Mouse (Mus musculus) intestine, embryonic 16.5 days (tissue): ENCODE data around the gene Mccc2. TPM values are rescaled to one million over a fixed set of nuclear protein-coding genes. Genes with fewer than 3 reads are reported as not detected.

Experiments
- ATAC-seq: fragments of 200-750 bp; cut with Nextera tagmentation; 2 replicates; pipeline ENCODE4 v1.8.0; 2017; ENCODE audit warnings: moderate TSS enrichment, moderate library complexity
- H3K27ac ChIP-seq: fragments of 300-500 bp; sonication (generic); 2 replicates; pipeline ENCODE4 v1.5.1; 2014; ENCODE audit warnings: mild to moderate bottlenecking, low read length
- H3K27me3 ChIP-seq: fragments of 300-500 bp; sonication (generic); replicated peaks from 2 replicates; pipeline ENCODE4 v1.6.1; 2014; ENCODE audit warnings: low read length, control low read depth, mixed read lengths; ENCODE audit not compliant: control insufficient read depth, insufficient read depth
- H3K36me3 ChIP-seq: fragments of 300-500 bp; sonication (generic); 2 replicates; pipeline ENCODE4 v1.6.1; 2014; ENCODE audit warnings: low read length, control low read depth; ENCODE audit not compliant: control insufficient read depth, insufficient read depth
- H3K4me1 ChIP-seq: fragments of 300-500 bp; sonication (generic); 2 replicates; pipeline ENCODE4 v1.6.1; 2014; ENCODE audit warnings: low read length, control low read depth, mixed read lengths; ENCODE audit not compliant: control insufficient read depth, insufficient read depth
- H3K4me2 ChIP-seq: fragments of 300-500 bp; sonication (generic); 2 replicates; pipeline ENCODE4 v1.6.1; 2014; ENCODE audit warnings: low read depth, low read length, control low read depth
- H3K4me3 ChIP-seq: fragments of 300-500 bp; sonication (generic); 2 replicates; pipeline ENCODE4 v1.5.1; 2014; ENCODE audit warnings: mild to moderate bottlenecking, low read length
- H3K9ac ChIP-seq: fragments of 300-500 bp; sonication (generic); 2 replicates; pipeline ENCODE4 v1.6.1; 2014; ENCODE audit warnings: low read depth, low read length
- H3K9me3 ChIP-seq: fragments of 300-500 bp; sonication (generic); 2 replicates; pipeline ENCODE4 v1.6.1; 2016; ENCODE audit warnings: low read length, control low read depth; ENCODE audit not compliant: control insufficient read depth
- WGBS: fragments of 180-500 bp; shearing (Covaris S2); extraction: QIAGEN DNeasy Blood & Tissue Kit; methylation state at CpG from one replicate; pipeline ENCODE4 v1.1.7; 2014; 5-methylcytosine and 5-hydroxymethylcytosine counted together
- polyA plus RNA-seq: library from polyadenylated mRNA; unstranded; fragments of >200 nt; fragmentation: Nextera tagmentation; extraction: Ambion mirVana; gene quantifications from 2 replicates; pipeline ENCODE4 v1.2.1, GENCODE M21; 2015

The Mccc2 gene
- polyA plus RNA-seq, 1 experiment from 2014 or later: 53.2 TPM

GRCm38 (mm10) chr13:99926249-99926648 is 89.2 kb downstream of the Mccc2 start:
- Histone ChIP-seq H3K9me3 (no peaks in the 10 kb centered on the region), H3K27me3 (no peaks in the 10 kb centered on the region), H3K4me2 (no peak overlapping the region), H3K9ac (no peak overlapping the region), H3K4me3 (no peak overlapping the region), H3K27ac (no peak overlapping the region), H3K36me3 (no peaks in the 10 kb centered on the region), H3K4me1 (no peaks in the 10 kb centered on the region)
- WGBS: 71% methylated on average over 5 of the region's 5 CpGs
- ATAC-seq: no peak

- Histone ChIP-seq H3K9me3 (no peaks in the 10 kb centered on the region), H3K27me3 (no peaks in the 10 kb centered on the region), H3K9ac (no peak overlapping the region), H3K4me2 (no peak overlapping the region), H3K27ac (no peak overlapping the region), H3K4me3 (no peak overlapping the region), H3K36me3 (no peaks in the 10 kb centered on the region), H3K4me1 (no peaks in the 10 kb centered on the region)
- 87% methylated on average over 5 of the region's 5 CpGs for WGBS
- ATAC-seq: no peak
Measured at GRCm38 (mm10) chr13:99915632-99916031, 99.8 kb downstream of the Mccc2 start.

GRCm38 (mm10) chr13:99900965-99901364 is 114.5 kb downstream of the Mccc2 start, which contains the start of gene Cartpt:
Gene Cartpt, minus strand, starts transcription at chr13:99901091.
- WGBS: 50% methylated on average over 9 of the region's 9 CpGs
- H3K27me3 ChIP-seq: peaks cover 22% of the 10 kb centered on the region

GRCm38 (mm10) chr13:99900557-99900892 is 114.9 kb downstream of the Mccc2 start:
- Histone ChIP-seq H3K4me3 (no peak overlapping the region; the same call in 1 of the 2 replicates), H3K9me3 (no peaks in the 10 kb centered on the region), H3K27me3 (peaks cover 22% of the 10 kb centered on the region), H3K4me1 (peaks cover 7% of the 10 kb centered on the region), H3K27ac (no peak overlapping the region), H3K4me2 (peak overlapping the region; percentile 27), H3K36me3 (no peaks in the 10 kb centered on the region), H3K9ac (no peak overlapping the region)
- WGBS: 2% methylated on average over 30 of the region's 30 CpGs
- peak; percentile 64 for ATAC-seq

More at GRCm38 (mm10) chr13:99900965-99901364, 114.5 kb downstream of the Mccc2 start, which contains the start of gene Cartpt:
- no peak for ATAC-seq
- Histone ChIP-seq H3K9me3 (no peaks in the 10 kb centered on the region), H3K36me3 (no peaks in the 10 kb centered on the region), H3K9ac (no peak within 1 kb of the TSS), H3K4me2 (peak within 1 kb of the TSS; percentile 27), H3K4me3 (no peak within 1 kb of the TSS; the same call in 1 of the 2 replicates), H3K4me1 (peaks cover 7% of the 10 kb centered on the region), H3K27ac (no peak within 1 kb of the TSS)

- peaks cover 7% of the 10 kb centered on the region for H3K4me1 ChIP-seq
- no peaks in the 10 kb centered on the region for H3K9me3 ChIP-seq
- WGBS: 10% methylated on average over 38 of the region's 38 CpGs
- no peak overlapping the region for H3K9ac ChIP-seq
- H3K27ac ChIP-seq: no peak overlapping the region
- no peak overlapping the region for H3K4me2 ChIP-seq
- no peaks in the 10 kb centered on the region for H3K36me3 ChIP-seq
- H3K4me3 ChIP-seq: no peak overlapping the region; the same call in 1 of the 2 replicates
- ATAC-seq: no peak
- peaks cover 22% of the 10 kb centered on the region for H3K27me3 ChIP-seq
Measured at GRCm38 (mm10) chr13:99899670-99900556, 115.5 kb downstream of the Mccc2 start.

- Histone ChIP-seq H3K9ac (no peak overlapping the region), H3K4me3 (no peak overlapping the region), H3K36me3 (no peaks in the 10 kb centered on the region), H3K4me2 (no peak overlapping the region), H3K9me3 (no peaks in the 10 kb centered on the region), H3K27ac (no peak overlapping the region), H3K27me3 (peaks cover 22% of the 10 kb centered on the region), H3K4me1 (peaks cover 7% of the 10 kb centered on the region)
- ATAC-seq: no peak
- 26% methylated on average over 14 of the region's 14 CpGs for WGBS
Measured at GRCm38 (mm10) chr13:99898816-99899215, 116.6 kb downstream of the Mccc2 start.

Other genes starting within 250 kb of the Mccc2 start
- gene Cartpt, start 114.5 kb downstream of the Mccc2 start, polyA plus RNA-seq: 20.8 and 25.7 TPM in 2 replicates
- 18.4 and 20.9 TPM in 2 replicates for gene Bdp1, start 88.4 kb upstream of the Mccc2 start, polyA plus RNA-seq
- 126 and 129 TPM in 2 replicates for gene Serf1, start 92.4 kb upstream of the Mccc2 start, polyA plus RNA-seq
- gene Smn1, start 109.2 kb upstream of the Mccc2 start, polyA plus RNA-seq: 39.0 and 45.8 TPM in 2 replicates
- gene Naip2, start 186.5 kb upstream of the Mccc2 start, polyA plus RNA-seq: 6.9 and 8.3 TPM in 2 replicates
- 11.5 and 16.0 TPM in 2 replicates for gene Naip5, start 230.7 kb upstream of the Mccc2 start, polyA plus RNA-seq